Mouse (Mus musculus) cortical plate, adult 2 months (tissue): ENCODE results near the gene Apom.

ENCODE experiments used
- CTCF ChIP-seq: fragments of 200-500 bp; IDR thresholded peaks from 2 replicates; pipeline ENCODE4 v1.5.1; 2011; ENCODE audit warnings: mild to moderate bottlenecking, control low read depth, low read length; ENCODE audit not compliant: insufficient read depth; ENCODE audit errors: extremely low read depth
- POLR2A ChIP-seq: fragments of 200-500 bp; IDR thresholded peaks from 2 replicates; pipeline ENCODE4 v1.6.1; 2011; ENCODE audit warnings: mild to moderate bottlenecking, low read length, control low read depth; ENCODE audit not compliant: insufficient read depth; ENCODE audit errors: extremely low read depth

DNA sequence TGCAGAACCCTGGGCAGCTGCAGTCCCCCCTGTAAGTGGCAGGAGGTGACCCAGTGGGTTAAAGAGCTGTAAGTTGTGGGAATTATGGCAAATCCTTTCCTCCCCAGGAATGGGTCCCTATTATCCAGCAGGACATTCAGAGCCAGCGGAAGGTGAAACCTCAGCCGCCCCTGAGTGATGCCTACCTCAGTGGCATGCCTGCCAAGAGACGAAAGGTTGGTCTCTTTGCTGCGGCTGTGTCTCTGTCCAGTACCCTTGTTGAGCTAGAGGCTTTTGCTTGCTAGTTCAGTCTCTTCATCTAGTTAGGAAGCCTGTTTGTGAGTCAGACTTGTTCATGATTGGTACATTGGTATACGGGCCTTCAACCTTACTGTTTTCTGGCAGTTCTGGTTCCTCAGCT is 14.3 kb upstream of the Apom start:
- TF ChIP-seq CTCF (no peak), POLR2A (no peak)
